Mouse (Mus musculus): Measurements from ENCODE around the gene Gabarapl1.
"Not testable (repeated sequence)": the region's sequence is repeated elsewhere in the genome, so short reads cannot be mapped to it uniquely, and the experiment has no call there.

The Gabarapl1 gene

DNA sequence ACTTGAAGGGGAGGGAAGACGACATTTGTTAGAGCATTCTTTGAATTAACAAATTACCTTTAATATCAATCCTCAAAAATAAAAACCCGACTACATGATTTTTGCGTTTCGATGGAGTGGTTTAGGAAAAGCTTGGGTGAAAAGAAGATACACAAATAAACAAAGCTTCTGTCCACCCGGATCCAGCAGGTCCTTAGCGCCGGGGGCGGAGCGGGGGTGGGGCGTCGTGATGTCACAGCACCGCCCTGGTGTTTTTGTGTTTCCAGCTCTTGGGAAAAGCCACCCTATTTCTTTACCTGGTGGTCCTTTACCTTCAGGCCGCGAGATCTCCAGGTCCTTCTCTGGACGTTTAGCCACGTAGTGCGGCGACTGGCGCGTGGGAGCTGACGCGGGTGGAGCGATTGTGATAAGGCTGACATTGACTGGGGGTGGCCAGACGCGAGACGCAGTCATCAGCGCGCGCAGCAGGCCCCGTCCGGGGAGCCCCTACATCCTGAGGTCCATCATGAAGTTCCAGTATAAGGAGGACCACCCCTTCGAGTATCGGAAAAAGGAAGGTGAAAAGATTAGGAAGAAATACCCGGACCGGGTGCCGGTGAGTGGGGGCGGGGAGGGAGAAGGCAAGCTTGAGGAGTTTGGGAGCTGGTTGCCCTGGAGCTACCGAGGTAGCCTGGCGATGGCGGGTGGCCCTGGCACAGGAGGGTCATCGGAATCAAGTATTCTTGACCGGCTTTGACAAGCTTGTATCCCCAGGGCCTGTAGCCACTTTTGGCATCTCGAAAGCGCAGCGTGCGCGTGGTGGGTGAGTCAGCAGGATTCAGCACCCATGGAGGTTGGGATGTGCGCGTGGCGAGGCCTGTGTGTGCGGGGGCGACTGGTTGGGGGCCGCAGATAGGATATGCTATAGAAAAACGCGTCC is at the start of gene Gabarapl1:
TSS of gene Gabarapl1 (plus strand) at position 219 of the 919 bp plus-strand sequence.
- DNase-seq: peak; percentile 92 to 93

- no peak for DNase-seq
Measured at GRCm38 (mm10) chr6:129494924-129495323, 38.0 kb upstream of the Gabarapl1 start.

- DNase-seq: no peak
Measured at GRCm38 (mm10) chr6:129497345-129498218, 35.4 kb upstream of the Gabarapl1 start.

GRCm38 (mm10) chr6:129499516-129499915 is 33.4 kb upstream of the Gabarapl1 start:
- not testable (repeated sequence) for DNase-seq

GRCm38 (mm10) chr6:129503471-129503870 is 29.5 kb upstream of the Gabarapl1 start:
- no peak for DNase-seq

DNA sequence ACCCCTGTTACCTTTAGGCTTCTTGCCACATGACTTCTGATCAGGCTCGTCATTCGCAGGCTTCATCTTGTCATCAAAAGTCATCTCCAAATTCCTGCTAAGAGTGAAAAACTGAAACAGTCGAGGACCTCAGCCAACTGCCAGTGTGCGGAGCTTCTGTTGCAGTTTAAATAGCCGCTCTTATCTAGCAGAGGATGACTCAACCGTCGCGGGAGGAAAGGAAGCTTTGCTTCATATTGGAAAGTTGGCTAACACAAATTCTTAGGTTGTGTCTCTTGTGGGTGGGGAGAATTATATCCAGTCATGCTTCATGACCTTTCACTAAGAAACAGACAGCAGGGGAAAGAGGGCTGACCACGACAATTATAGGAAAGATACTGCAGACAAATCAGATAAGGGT is 25.9 kb upstream of the Gabarapl1 start, which contains the start of gene Olr1:
TSS of gene Olr1 (minus strand) at position 142 of the 400 bp plus-strand sequence.
- no peak for DNase-seq

DNA sequence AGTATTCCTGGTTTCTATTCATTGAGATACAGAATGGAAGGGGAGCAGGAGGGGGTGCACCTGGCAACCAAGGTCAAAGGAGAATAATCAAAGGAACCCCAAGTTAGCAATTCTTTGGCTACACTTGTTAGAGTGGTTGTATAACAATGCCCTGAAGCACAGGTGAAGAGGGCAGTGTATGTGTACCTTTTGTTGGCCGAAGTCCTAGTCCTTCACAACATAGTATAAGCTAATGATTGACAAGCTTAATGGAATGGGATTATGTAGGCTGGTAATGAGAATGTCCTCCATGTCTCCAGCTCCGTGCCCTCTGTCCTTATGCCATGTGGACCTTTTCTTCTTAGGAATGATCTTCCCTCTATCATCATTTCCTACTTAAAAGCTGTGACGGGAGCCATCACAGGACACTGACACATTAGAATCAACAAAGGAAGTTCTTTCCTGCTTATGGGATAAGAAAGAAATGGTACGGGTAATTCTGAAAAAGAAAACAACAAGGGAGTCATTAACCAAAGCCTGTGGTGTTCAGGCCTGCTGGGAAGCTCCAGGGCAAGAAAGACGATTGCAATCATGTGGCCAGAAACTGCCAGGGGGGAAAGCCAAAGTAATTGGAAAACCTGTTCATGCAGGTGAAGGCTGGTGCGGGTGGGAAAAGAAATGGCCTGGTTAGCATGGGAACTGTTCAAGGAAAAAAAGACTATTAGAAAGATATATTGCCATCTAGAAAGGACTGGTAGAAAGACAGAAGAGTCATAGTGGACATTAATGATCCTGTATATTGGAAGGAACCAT is 22.6 kb upstream of the Gabarapl1 start:
- peak; percentile 50 to 80 for DNase-seq

- peak; percentile 39 to 72 for DNase-seq
Measured at GRCm38 (mm10) chr6:129512367-129512766, 20.6 kb upstream of the Gabarapl1 start, which contains the start of gene Tmem52b. Gene Tmem52b, plus strand, starts transcription at chr6:129512555.

DNA sequence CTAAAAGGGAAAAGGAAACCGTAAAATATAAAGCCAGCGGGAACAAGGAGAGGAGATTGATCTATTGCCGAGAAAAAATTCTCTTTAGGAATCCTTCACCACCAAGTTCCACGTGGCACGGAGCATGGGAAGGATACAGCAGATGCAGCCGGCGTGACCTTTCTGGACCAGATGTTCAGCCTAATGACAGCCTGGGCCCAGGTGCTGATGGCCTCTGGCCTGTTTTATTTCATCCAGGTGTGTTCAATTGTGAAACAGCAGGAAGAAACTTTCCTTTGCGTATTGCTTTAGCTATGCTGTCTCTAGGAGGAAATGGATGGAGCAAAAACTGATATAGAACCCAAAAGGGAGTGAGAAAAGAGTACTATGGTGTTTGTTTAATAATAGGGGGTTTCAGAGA is 20.1 kb upstream of the Gabarapl1 start:
- no peak for DNase-seq

GRCm38 (mm10) chr6:129513409-129513808 is 19.6 kb upstream of the Gabarapl1 start:
- no peak for DNase-seq

- DNase-seq: no peak
Measured at GRCm38 (mm10) chr6:129514376-129514775, 18.6 kb upstream of the Gabarapl1 start.

DNA sequence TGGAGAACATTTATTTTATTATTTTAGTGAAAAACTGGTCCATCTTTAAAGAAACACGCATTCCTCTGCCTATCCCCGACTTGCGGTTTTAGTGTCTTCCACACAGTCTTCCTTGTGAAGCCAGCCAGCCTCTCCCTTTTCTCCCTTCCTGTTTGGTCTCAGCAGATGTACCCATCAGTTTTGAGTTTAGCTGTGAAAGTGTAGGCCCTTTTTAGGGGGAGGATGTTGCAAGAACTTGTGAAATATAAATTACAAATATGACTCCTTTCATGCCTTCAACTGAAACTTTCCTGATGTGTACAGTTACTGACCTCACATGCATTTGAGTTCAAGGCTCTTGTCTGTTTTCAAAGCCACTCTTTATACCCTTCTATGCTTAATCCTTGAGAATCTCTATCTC is 17.9 kb upstream of the Gabarapl1 start:
- no peak for DNase-seq

GRCm38 (mm10) chr6:129516388-129516787 is 16.6 kb upstream of the Gabarapl1 start:
- DNase-seq: no peak

DNA sequence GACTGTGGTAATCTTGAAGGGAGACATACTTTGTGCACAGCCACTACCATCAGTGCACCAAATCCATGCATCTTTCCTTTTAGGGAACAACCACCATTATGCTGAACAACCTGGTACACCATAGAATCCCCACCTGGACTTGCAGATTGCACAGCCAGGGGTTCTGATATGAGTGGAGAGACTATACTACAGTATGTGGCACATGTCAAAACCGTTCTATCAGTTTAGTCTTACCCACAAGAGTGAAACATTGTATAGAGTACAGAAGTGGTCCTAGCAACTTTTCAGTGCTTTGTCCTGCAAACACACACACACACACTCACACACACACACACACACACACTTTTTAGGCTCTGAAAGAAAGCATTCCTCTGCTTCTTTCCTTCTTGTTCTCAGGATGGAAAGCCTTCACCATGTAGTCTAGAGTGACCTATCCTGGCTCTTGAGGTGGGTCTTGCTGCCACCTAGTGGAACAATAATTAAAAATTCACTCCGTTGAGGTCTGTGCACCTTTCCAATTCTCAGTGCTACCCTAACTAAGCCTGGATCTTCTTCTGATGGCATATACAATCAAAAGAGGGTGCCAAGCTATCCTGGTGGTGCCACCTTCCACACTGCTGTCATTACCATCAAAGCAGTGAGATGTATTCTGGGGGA is 15.1 kb upstream of the Gabarapl1 start:
- DNase-seq: peak; percentile 55 to 65

GRCm38 (mm10) chr6:129526069-129526468 is 6.9 kb upstream of the Gabarapl1 start:
- DNase-seq: peak in 1 of 2 experiments; percentile 56

DNA sequence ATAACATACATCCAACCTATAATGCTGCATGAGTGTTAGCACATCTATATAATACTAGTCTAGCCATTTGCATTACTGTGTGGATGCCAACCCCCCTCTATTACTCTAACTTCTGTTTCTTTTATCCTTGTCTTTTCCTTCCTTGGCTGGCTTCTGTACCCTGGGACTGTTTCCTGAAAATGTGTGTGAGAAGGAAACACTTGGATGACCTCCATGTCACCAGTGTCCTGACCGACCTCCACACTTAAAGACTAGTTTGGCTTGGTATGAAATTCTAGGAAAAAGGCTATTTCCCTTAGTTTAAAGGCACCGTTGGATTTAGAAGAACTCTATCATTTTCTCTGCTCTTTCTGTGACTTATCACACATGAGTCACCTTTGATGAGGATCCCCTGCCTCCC is 5.5 kb upstream of the Gabarapl1 start:
- DNase-seq: no peak

GRCm38 (mm10) chr6:129529605-129530004 is 3.4 kb upstream of the Gabarapl1 start:
- DNase-seq: no peak

GRCm38 (mm10) chr6:129530261-129530660 is 2.7 kb upstream of the Gabarapl1 start:
- DNase-seq: peak; percentile 64 to 88

DNA sequence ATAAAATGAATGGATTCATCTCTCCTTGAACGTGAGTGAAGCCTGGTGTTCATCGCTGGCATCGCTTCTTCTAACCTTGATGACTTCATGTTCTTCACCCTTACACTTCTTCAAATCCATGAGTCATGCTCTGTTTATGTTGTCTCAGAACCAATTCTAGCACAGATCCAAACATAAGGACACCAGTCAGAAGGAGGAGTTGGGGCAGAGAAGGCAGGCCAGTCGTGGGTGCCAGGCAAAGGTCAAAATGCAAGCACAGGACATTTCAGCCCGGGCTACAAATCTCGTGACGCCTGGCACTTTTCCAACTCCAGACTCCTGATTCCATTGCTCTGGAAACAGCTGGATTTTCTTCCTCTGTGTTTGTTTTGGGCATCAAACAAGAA is 411 bp upstream of the Gabarapl1 start:
- DNase-seq: peak; percentile 97

- no peak for DNase-seq
Measured at GRCm38 (mm10) chr6:129534057-129534456, 1.1 kb downstream of the Gabarapl1 start.

- DNase-seq: peak; percentile 68 to 75
Measured at GRCm38 (mm10) chr6:129534627-129535190, 1.7 kb downstream of the Gabarapl1 start.

DNA sequence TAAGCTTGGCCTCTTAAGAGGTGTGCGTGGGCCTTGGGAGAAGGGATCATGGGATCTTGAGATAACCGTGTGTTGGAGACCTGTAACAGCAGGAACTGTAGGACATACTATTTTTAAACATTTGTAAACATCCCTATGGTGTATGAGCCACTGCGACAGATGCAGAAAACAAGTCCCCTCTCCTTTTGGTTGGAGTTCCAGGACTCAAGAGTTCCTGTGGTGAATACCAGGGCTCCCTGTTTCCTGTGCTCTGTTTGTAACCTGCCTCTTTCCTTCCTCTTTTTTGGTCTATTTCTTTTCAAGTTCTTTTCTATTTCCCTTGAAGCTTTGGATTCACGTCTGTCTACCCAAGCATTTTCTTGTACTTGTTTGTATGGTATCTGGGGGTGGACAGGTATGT is 2.8 kb downstream of the Gabarapl1 start:
- DNase-seq: no peak
